Mouse (Mus musculus): ENCODE measurements around the gene Ghrh. TPM values are rescaled to one million over a fixed set of nuclear protein-coding genes. Genes with fewer than 3 reads are reported as not detected.

The Ghrh gene
- polyA plus RNA-seq, 1 experiment from 2014 or later = 1.3 TPM

DNA sequence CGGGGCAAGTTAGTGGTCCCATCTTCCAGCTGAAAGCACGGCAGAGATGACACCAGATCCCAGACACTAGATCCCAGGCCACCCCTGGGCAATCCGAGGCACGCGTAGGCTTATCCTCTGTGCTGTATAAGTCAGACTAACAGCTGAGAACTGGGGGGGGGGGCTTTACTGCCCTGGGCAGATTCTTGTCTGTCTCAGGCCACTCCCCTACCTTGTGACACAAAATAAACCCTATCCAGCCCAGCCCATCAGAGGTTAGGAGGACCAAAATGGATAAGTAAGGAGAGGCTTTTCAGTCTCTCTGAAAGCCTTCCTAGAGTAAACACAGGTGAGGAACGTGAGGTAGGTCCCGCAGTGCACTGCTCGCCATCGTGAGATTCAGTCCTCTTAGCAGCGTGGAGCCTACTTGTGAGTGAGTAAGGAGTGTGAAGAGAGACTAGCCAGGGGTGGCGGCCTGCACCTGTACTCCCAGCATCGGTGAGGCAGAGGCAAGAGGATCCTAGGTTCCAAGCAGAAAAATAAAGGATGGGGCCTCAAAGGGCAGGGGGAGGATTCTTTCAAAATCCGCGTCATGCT lies 30.9 kb downstream of the Ghrh start:
- DNase-seq (ENCODE audit: low spot score) = no peak
- Histone ChIP-seq H3K36me3 (replicated peaks) (peaks cover 100% of the 10 kb centered on the region), H3K9me3 (no peaks in the 10 kb centered on the region), H3K4me1 (peaks cover 15% of the 10 kb centered on the region), H3K27me3 (replicated peaks; ENCODE audit: low read depth, poor library complexity, severe bottlenecking) (no peaks in the 10 kb centered on the region), H3K4me3 (no peak overlapping the region), H3K27ac (replicated peaks) (no peak overlapping the region)
- WGBS = 84% methylated on average over 14 of the region's 14 CpGs

DNA sequence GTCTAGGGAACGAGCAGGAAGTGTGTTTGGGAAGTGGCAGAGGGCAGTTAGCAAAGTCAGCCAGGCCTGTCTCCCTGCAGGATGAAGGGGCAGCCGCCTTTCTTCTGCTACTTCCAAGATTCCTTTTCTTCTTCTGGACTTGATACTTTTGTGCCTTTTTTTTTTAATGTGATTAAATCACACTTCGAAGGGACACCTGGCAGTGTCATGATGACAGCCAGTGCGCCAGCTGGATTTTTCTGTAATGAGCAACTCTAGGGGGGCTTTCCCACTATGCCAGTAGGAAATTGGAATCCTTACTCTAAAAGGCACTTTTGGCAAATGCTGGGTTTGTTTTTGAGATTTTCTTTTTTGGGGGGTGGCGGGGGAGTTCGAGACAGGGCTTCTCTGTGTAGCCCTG lies 31.8 kb downstream of the Ghrh start:
- no peak for DNase-seq (ENCODE audit: low spot score)
- no peak overlapping the region for H3K27ac ChIP-seq (replicated peaks)
- peaks cover 8% of the 10 kb centered on the region for H3K4me1 ChIP-seq
- H3K27me3 ChIP-seq (replicated peaks; ENCODE audit: low read depth, poor library complexity, severe bottlenecking) = no peaks in the 10 kb centered on the region
- H3K36me3 ChIP-seq (replicated peaks) = peaks cover 100% of the 10 kb centered on the region
- no peaks in the 10 kb centered on the region for H3K9me3 ChIP-seq
- H3K4me3 ChIP-seq = no peak overlapping the region
- 89% methylated on average over 6 of the region's 6 CpGs for WGBS

DNA sequence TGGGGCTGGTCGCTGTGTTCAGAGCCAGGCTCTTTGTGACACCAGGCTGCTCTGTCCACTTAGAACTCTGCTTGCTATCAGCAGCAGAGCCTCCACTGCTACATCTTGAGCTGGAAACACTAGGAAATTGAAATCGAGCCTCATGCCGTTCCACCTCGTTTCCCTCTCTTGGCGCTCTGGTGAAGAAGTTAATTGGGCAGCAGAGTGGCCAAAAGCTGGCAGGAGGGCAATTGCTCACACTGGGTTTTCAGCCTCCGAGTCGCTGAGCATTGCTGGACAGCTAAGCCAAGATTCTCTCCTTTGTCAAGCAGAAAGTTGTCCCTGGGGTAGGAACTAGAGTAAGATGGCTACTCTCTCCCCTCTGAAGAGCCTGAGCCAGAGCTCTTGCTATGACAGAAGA lies 33.0 kb downstream of the Ghrh start:
- H3K27me3 ChIP-seq (replicated peaks; ENCODE audit: low read depth, poor library complexity, severe bottlenecking) = no peaks in the 10 kb centered on the region
- no peaks in the 10 kb centered on the region for H3K9me3 ChIP-seq
- no peak overlapping the region for H3K27ac ChIP-seq (replicated peaks)
- DNase-seq (ENCODE audit: low spot score) = no peak
- H3K4me1 ChIP-seq = no peaks in the 10 kb centered on the region
- H3K36me3 ChIP-seq (replicated peaks) = peaks cover 100% of the 10 kb centered on the region
- 81% methylated on average over 7 of the region's 7 CpGs for WGBS
- H3K4me3 ChIP-seq = no peak overlapping the region

DNA sequence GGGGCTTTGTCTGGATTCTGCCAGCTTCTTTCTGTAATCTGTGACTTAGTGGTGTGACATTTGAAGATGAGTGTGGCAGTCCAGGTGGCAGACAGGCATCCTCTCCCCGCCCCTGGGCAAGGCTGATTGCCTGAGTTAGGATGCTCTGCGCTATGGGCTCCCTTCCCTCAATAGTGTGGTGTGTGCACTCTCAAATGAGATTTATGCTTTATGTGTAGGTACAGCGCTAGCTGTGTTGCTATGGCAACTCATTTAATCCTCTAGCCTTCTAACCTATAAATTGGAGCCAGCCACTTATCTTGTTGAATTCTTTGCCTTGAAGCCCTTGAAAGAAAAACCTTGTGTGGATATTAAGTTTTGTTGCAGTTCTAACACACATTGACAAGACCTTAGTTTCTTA lies 33.6 kb downstream of the Ghrh start:
- Histone ChIP-seq H3K27ac (replicated peaks) (0 out of 2 replicates have a peak overlapping the region, but pooled peaks have one; percentile 30), H3K4me3 (no peak overlapping the region), H3K4me1 (no peaks in the 10 kb centered on the region), H3K27me3 (replicated peaks; ENCODE audit: low read depth, poor library complexity, severe bottlenecking) (no peaks in the 10 kb centered on the region), H3K9me3 (no peaks in the 10 kb centered on the region), H3K36me3 (replicated peaks) (peaks cover 100% of the 10 kb centered on the region)
- DNase-seq (ENCODE audit: low spot score) = no peak
- WGBS = 87% methylated on average over 3 of the region's 3 CpGs

DNA sequence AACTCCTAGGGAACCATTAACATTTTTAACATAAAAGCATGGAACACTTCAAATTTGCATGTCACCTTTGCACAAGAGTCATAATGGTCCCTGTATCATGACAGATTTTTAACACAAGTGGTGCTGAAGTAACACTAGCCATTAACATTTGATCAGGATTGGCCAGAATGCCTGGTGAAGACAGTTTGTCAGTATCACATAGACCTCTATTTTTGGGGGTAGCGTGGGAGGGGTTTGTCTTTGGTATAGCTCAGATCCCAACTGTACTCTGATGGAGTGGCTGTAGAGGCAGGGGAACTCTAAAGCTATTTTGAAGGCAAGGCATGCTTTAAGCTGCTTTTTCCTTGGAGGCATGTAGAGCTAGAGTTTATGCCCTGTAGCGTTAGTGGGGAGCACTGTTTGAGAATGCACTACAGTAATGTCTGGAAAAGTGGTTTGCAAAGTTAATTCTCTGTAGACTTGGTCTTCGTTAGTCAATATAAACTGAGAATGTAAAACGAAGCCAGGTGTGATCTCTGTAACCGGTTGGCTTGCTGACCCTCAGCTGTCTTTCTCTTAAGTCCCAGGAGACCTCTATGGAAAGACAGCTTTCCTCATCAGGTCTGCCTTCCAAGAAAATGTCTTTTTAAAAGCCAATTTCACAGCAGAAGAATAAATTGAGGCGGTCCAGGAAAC lies 36.2 kb downstream of the Ghrh start:
- DNase-seq (ENCODE audit: low spot score) = no peak
- Histone ChIP-seq H3K27me3 (replicated peaks; ENCODE audit: low read depth, poor library complexity, severe bottlenecking) (no peaks in the 10 kb centered on the region), H3K36me3 (replicated peaks) (peaks cover 100% of the 10 kb centered on the region), H3K4me1 (no peaks in the 10 kb centered on the region), H3K27ac (replicated peaks) (no peak overlapping the region), H3K4me3 (no peak overlapping the region), H3K9me3 (no peaks in the 10 kb centered on the region)
- 87% methylated on average over 6 of the region's 6 CpGs for WGBS

DNA sequence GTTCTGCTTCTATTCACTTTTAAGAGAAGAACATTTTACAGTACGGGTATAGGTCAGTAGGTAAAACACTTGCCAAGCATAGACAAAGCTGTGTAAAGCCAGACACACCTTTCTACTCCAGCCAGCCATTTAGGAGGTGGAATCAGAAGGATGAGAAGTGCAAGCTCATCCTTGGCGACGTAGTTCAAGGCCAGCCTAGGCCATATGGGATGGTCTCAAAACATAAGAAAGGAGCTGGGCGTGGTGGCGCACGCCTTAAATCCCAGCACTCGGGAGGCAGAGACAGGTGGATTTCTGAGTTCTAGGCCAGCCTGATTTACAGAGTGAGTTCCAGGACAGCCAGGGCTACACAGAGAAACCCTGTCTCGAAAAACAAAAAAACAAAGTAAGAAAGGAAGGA lies 37.7 kb downstream of the Ghrh start:
- no peak overlapping the region for H3K4me3 ChIP-seq
- peaks cover 99% of the 10 kb centered on the region for H3K36me3 ChIP-seq (replicated peaks)
- H3K27me3 ChIP-seq (replicated peaks; ENCODE audit: low read depth, poor library complexity, severe bottlenecking) = no peaks in the 10 kb centered on the region
- no peaks in the 10 kb centered on the region for H3K9me3 ChIP-seq
- 0 out of 2 replicates have a peak, but pooled peaks cover 3% of the 10 kb centered on the region for H3K4me1 ChIP-seq
- no peak for DNase-seq (ENCODE audit: low spot score)
- WGBS = 94% methylated on average over 8 of the region's 8 CpGs
- no peak overlapping the region for H3K27ac ChIP-seq (replicated peaks)

DNA sequence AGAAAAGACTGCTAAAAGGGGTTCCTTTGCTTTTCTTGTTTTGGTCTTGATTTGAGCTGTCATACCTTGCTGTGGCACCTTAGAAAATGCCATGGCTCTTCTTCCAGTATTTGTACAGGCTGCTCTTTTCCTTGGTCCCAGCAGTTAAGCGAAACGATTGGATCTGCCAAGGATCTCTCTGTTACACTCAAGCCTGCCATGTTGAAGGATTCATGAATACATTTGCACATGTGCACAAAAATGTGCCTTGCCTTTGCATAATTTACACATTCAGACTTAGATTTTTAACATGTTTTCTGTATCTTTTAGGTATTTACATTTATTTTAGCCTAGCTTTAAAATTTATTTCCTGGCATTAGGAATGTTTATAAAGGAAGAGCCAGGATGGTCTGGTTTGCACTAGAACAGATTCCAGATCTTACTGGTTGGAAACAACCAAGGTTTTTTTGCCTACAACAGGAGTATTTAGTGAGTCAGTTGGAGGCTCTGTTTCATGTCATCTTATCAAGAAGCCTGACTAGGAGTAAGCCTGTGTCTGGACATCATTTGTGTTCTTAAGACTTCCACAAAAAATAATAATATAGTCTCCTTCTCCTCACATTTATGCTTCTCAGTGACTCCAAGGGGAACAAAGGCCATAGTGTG lies 38.9 kb downstream of the Ghrh start:
- Histone ChIP-seq H3K27ac (replicated peaks) (no peak overlapping the region), H3K27me3 (replicated peaks; ENCODE audit: low read depth, poor library complexity, severe bottlenecking) (no peaks in the 10 kb centered on the region), H3K36me3 (replicated peaks) (peaks cover 99% of the 10 kb centered on the region), H3K4me1 (0 out of 2 replicates have a peak, but pooled peaks cover 3% of the 10 kb centered on the region), H3K9me3 (no peaks in the 10 kb centered on the region), H3K4me3 (no peak overlapping the region)
- DNase-seq (ENCODE audit: low spot score) = no peak
- WGBS = 93% methylated on average over 2 of the region's 2 CpGs

DNA sequence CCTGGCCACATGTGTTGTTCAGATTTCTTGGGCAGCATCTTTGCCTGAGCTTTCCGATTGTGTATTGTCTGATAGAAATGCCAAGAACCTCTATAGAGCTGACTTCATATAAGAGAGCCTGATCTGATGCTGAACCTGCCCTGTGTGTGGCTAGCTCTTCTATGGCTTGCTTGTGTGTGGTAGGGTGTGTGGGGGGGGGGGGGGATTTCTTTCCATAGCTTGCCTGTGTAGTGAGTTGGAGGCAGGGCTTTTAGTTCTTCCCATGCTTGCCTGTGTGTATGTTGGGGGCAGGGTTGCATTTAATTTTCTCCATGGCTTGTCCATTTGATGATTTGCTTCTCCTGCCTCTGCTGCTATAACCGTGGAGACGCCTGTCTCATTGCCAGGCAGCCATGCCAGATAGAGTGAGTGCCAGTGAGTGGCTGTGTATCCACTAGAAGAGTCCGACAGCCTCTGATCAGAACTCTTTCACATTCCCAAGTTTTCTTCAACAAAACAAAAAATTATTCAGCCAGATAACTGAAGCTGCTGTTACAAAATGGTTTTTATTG lies 39.5 kb downstream of the Ghrh start:
- Histone ChIP-seq H3K27ac (replicated peaks) (no peak overlapping the region), H3K4me1 (0 out of 2 replicates have a peak, but pooled peaks cover 3% of the 10 kb centered on the region), H3K9me3 (no peaks in the 10 kb centered on the region), H3K36me3 (replicated peaks) (peaks cover 99% of the 10 kb centered on the region), H3K27me3 (replicated peaks; ENCODE audit: low read depth, poor library complexity, severe bottlenecking) (no peaks in the 10 kb centered on the region), H3K4me3 (no peak overlapping the region)
- DNase-seq (ENCODE audit: low spot score) = no peak
- WGBS = 90% methylated on average over 4 of the region's 4 CpGs

DNA sequence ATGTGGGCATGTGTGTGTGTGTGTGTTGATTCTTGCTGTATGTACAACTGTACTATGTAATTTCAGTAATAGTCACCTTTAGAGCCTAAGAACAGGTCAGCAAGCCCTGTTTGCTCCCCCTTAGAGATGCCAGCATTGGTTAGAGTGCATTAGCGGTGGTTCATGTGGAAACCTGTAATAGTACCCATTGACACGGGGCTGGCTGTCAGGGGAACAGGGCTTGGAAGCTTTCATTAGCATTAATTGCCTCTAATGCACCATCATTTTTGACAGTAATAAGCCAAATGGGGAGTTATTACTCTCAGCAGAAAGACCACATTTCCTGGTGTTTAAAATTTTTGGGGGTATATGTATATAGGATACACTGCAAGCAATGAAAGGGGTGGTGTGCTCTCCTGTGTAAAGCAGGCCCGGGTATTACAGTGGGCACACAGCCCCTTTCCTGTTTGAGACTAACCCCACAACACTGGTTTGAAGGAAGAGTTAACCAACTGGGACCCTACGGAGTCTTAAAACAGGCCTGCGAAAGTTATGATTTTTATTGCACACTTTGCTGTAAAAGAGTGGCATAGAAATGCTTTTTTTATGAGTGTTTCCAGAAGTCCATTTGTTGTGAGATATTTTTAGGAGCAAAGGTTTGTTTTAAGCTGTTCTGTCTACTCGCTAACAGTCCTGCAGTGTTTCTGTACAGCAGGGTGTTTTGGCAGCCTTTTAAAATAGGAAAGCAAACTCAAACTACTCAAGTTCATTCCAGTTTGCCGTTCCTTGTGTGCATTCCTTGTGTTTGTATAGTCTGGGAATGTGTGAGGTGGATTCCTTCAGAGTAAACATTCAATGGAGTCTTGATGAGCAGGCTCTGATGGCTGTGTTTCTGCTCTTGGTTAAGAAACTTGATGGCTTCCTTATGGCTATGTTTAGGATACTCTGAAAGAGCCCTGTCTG lies 40.9 kb downstream of the Ghrh start:
- 86% methylated on average over 7 of the region's 7 CpGs for WGBS
- H3K4me1 ChIP-seq = 0 out of 2 replicates have a peak, but pooled peaks cover 3% of the 10 kb centered on the region
- peaks cover 99% of the 10 kb centered on the region for H3K36me3 ChIP-seq (replicated peaks)
- H3K4me3 ChIP-seq = no peak overlapping the region
- H3K27me3 ChIP-seq (replicated peaks; ENCODE audit: low read depth, poor library complexity, severe bottlenecking) = no peaks in the 10 kb centered on the region
- H3K9me3 ChIP-seq = no peaks in the 10 kb centered on the region
- DNase-seq (ENCODE audit: low spot score) = no peak
- H3K27ac ChIP-seq (replicated peaks) = no peak overlapping the region

DNA sequence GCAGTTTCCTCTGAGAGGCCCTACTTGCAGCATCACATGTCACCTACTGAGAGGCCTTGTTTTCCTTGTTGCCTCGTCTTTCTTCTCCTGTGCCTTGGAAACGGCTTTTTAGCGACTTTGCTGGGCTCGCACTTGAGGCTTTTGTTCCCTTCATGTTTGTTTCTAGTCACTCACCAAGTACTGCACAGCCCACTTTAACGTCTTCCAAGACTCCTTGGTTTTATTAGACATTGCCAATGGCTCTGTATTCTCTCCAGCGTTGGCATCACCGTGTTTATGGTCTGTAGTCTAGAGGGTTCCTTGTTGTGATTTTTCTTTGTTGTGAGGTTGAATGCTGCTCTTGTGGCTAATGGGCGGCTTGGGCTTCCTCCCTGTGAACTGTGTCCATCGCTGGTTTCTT lies 44.2 kb downstream of the Ghrh start:
- Histone ChIP-seq H3K27me3 (replicated peaks; ENCODE audit: low read depth, poor library complexity, severe bottlenecking) (no peaks in the 10 kb centered on the region), H3K4me1 (0 out of 2 replicates have a peak, but pooled peaks cover 3% of the 10 kb centered on the region), H3K4me3 (no peak overlapping the region), H3K9me3 (no peaks in the 10 kb centered on the region), H3K27ac (replicated peaks) (no peak overlapping the region), H3K36me3 (replicated peaks) (peaks cover 98% of the 10 kb centered on the region)
- no peak for DNase-seq (ENCODE audit: low spot score)
- WGBS = 78% methylated on average over 9 of the region's 9 CpGs

DNA sequence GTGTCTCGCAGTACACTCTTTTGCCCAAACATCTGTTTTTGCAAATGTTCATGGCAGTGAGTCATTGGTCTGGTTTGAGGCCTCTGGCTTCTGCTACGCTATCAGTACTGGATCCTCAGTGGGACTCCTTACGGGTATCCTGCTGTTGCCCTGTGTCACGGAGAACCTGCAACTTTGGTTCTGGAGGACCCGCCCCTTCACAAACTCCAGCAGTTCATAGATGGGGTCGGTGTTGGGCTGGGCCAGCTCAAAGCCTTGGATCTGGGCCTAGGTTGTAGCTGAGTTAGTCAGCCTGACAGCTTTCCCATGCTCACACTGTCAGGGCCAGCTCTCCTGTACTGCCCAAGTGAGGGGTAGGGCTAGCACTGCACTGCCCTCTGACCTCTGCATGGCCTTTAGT lies 47.3 kb downstream of the Ghrh start:
- H3K36me3 ChIP-seq (replicated peaks) = peaks cover 99% of the 10 kb centered on the region

DNA sequence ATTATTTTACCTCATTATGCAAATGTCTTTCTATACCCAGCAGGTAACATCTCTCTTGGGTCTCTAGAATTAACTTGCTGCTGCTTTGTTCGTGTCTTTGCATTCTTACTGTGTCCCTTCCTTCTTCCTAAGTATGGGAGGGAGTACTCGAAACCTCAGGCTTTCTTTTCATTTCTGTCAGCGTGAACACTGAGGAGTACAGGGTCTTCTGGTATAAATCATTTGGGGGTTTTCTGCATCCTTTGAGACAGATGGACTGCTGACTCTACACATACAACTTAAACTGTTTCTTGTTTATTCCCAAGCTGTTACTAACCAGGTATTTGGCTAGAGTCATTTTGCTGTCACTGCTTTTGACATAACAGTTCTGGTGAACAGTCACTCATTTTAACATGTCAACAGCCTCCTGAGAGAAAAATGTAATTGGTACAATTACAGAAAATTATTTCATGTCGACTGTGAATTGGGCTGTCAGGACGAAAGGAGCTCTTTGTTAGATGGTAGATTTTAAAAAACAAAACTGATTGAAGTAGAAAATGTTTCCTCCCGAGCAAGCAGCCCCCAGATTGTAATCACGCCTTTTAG lies 51.1 kb downstream of the Ghrh start:
- 68% methylated on average over 7 of the region's 7 CpGs for WGBS
- H3K36me3 ChIP-seq (replicated peaks) = peaks cover 99% of the 10 kb centered on the region
- no peaks in the 10 kb centered on the region for H3K9me3 ChIP-seq

More for the DNA sequence above, 47.3 kb downstream of the Ghrh start:
- Histone ChIP-seq H3K27me3 (replicated peaks; ENCODE audit: low read depth, poor library complexity, severe bottlenecking) (no peaks in the 10 kb centered on the region), H3K4me3 (no peak overlapping the region), H3K9me3 (no peaks in the 10 kb centered on the region), H3K4me1 (peaks cover 4% of the 10 kb centered on the region; the same call in 1 of the 2 replicates), H3K27ac (replicated peaks) (no peak overlapping the region)
- DNase-seq (ENCODE audit: low spot score) = no peak
- WGBS = 94% methylated on average over 6 of the region's 6 CpGs

More for the DNA sequence above, 51.1 kb downstream of the Ghrh start:
- Histone ChIP-seq H3K27me3 (replicated peaks; ENCODE audit: low read depth, poor library complexity, severe bottlenecking) (no peaks in the 10 kb centered on the region), H3K4me1 (peaks cover 8% of the 10 kb centered on the region; the same call in 1 of the 2 replicates), H3K4me3 (no peak overlapping the region), H3K27ac (replicated peaks) (no peak overlapping the region)
- DNase-seq (ENCODE audit: low spot score) = no peak

Data from embryonic facial prominence, embryonic 10.5 days (tissue).